Mouse (Mus musculus) heart, postnatal 14 days (tissue): ENCODE measurements around the gene Hc. TPM values are rescaled to one million over a fixed set of nuclear protein-coding genes. Genes with fewer than 3 reads are reported as not detected.

ENCODE experiments used
- DNase-seq, 2 experiments: peaks; one replicate each; pipeline ENCODE4 v3.0.0; 2021 to 2022
- intact Hi-C: fragments of 180-260 bp; cut with DNase I; formaldehyde crosslinking; loops from one replicate; pipeline ENCODE4 v1.15.1; 2025
- total RNA-seq, 2 experiments: library from RNA; stranded (reverse); gene quantifications; 2 replicates each; pipeline ENCODE4 v1.2.3; 2021

The Hc gene
- total RNA-seq, 2 experiments from 2014 or later: not detected

- intact Hi-C loops: no loop called here
Observed at GRCm38 (mm10) chr2:34960966-34961365, 100.3 kb downstream of the Hc start.

GRCm38 (mm10) chr2:34960466-34960865 is 100.8 kb downstream of the Hc start:
- DNase-seq: no peak
- intact Hi-C loops: no loop called here

More at GRCm38 (mm10) chr2:34960966-34961365, 100.3 kb downstream of the Hc start:
- no peak for DNase-seq

- intact Hi-C loops: no loop called here
- no peak for DNase-seq
Observed at GRCm38 (mm10) chr2:34958582-34958981, 102.7 kb downstream of the Hc start.

- intact Hi-C loops: no loop called here
- no peak for DNase-seq
Observed at GRCm38 (mm10) chr2:34958036-34958435, 103.2 kb downstream of the Hc start.

- no peak for DNase-seq
- intact Hi-C loops: no loop called here
Observed at GRCm38 (mm10) chr2:34957405-34957804, 103.8 kb downstream of the Hc start.

- DNase-seq: no peak
- intact Hi-C loops: no loop called here
Observed at GRCm38 (mm10) chr2:34956941-34957340, 104.3 kb downstream of the Hc start.

- intact Hi-C loops: no loop called here
- no peak for DNase-seq
Observed at GRCm38 (mm10) chr2:34954344-34954743, 106.9 kb downstream of the Hc start.

- intact Hi-C loops: no loop called here
Observed at GRCm38 (mm10) chr2:34953547-34954116, 107.6 kb downstream of the Hc start.

GRCm38 (mm10) chr2:34953018-34953417 is 108.2 kb downstream of the Hc start:
- DNase-seq: no peak
- intact Hi-C loops: no loop called here

More at GRCm38 (mm10) chr2:34953547-34954116, 107.6 kb downstream of the Hc start:
- no peak for DNase-seq

- DNase-seq: no peak
- intact Hi-C loops: no loop called here
Observed at GRCm38 (mm10) chr2:34951469-34951868, 109.8 kb downstream of the Hc start.

- intact Hi-C loops: no loop called here
Observed at GRCm38 (mm10) chr2:34948622-34949021, 112.6 kb downstream of the Hc start.

GRCm38 (mm10) chr2:34946046-34946445 is 115.2 kb downstream of the Hc start:
- intact Hi-C loops: no loop called here
- DNase-seq: no peak

More at GRCm38 (mm10) chr2:34948622-34949021, 112.6 kb downstream of the Hc start:
- no peak for DNase-seq

- no peak for DNase-seq
- intact Hi-C loops: no loop called here
Observed at GRCm38 (mm10) chr2:34945580-34945979, 115.7 kb downstream of the Hc start.

GRCm38 (mm10) chr2:34944761-34945160 is 116.5 kb downstream of the Hc start:
- intact Hi-C loops: no loop called here
- peak; percentile 61 to 70 for DNase-seq

GRCm38 (mm10) chr2:34943556-34944120 is 117.6 kb downstream of the Hc start:
- intact Hi-C loops: no loop called here

GRCm38 (mm10) chr2:34941061-34941675 is 120.1 kb downstream of the Hc start:
- intact Hi-C loops: no loop called here
- DNase-seq: no peak

More at GRCm38 (mm10) chr2:34943556-34944120, 117.6 kb downstream of the Hc start:
- DNase-seq: no peak

- DNase-seq: no peak
- intact Hi-C loops: no loop called here
Observed at GRCm38 (mm10) chr2:34940246-34940645, 121.0 kb downstream of the Hc start.

- intact Hi-C loops: no loop called here
- DNase-seq: peak; percentile 35 to 50
Observed at GRCm38 (mm10) chr2:34938269-34939208, 122.7 kb downstream of the Hc start.

- intact Hi-C loops: no loop called here
- DNase-seq: no peak
Observed at GRCm38 (mm10) chr2:34937460-34937859, 123.8 kb downstream of the Hc start.
